Mouse (Mus musculus): Measurements from ENCODE around the gene Tmem200b.

GRCm38 (mm10) chr4:131904478-131904877 is 17.1 kb upstream of the Tmem200b start:
- TF ChIP-seq CTCF (IDR thresholded peaks at IDR 0.05; ENCODE audit: insufficient read depth, low read depth, low read length) (0 out of 2 replicates have a peak, but pooled peaks have one; percentile 29), POLR2A (IDR thresholded peaks at IDR 0.05; ENCODE audit: insufficient read depth, low read depth, low read length) (no peak)

All from olfactory bulb, adult 2 months (tissue).